Mouse (Mus musculus) layer of hippocampus, adult 18-20 months (tissue): ENCODE measurements around the gene Slc37a2. TPM values are rescaled to one million over a fixed set of nuclear protein-coding genes. Genes with fewer than 3 reads are reported as not detected.
A peak's percentile ranks its signal among the peaks of the same experiment; 100 is the strongest.
"Not testable (repeated sequence)": the region's sequence is repeated elsewhere in the genome, so short reads cannot be mapped to it uniquely, and the experiment has no call there.

Experiments used
- DNase-seq, 2 experiments: peaks; one replicate each; pipeline ENCODE4 v3.0.0; 2022; ENCODE audit warnings: low spot score in 2 of 2
- long read RNA-seq: library from polyadenylated mRNA; stranded (forward); transcript quantifications from one replicate; pipeline ENCODE4 v2.0.0, GENCODE M21; 2021
- total RNA-seq, 2 experiments: library from RNA; stranded (reverse); gene quantifications; 2 replicates each; pipeline ENCODE4 v1.2.3; 2021

Gene Slc37a2
- total RNA-seq, result 1 to 10 TPM; 1.4 to 1.7 TPM
- long read RNA-seq, full-length matches to known transcripts, result 4 of 7 reads
- long read RNA-seq, partial matches to known transcripts, result 1 of 7 reads
- long read RNA-seq, other reads (novel, unspliced or antisense), result 2 of 7 reads

DNA sequence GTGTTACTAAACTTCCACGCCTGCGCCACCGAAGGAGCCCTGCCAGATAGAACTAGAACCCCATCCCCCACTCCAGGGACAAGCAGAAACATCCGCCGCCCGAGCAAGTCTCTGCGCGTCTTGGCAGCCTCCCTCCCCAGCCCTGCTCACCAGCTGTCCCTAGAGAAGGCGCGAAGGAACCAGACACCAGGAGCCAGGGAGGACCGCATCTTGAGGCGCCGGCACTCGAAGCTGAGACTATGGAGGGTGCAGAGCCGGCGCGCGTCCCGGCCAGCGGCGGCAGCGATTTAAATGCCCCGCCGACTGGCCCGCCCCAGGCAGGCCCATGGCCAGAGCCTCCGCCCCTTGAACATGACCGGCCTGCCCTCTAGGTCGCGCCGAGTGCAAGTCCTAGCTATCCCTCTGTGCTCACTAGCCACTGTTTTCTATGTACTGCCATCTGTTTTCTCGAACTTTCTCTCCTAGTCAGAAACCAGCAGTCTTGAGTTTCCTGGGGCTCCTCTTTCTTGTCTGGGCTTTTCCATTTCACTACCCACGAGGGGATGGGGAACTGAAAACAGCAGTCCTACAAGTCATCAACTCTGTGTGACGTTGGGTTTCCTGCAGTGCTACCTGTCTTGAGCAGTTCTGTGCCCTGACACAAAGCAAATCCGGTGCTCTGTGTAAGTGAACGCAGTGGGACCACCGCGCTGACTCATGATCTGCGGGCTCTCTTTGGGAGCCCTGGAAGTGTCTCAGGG, at the start of gene Slc37a2:
Slc37a2 (minus strand) TSS at position 590 of the 740 bp plus-strand sequence.
- peak; percentile 77 to 84 for DNase-seq

DNA sequence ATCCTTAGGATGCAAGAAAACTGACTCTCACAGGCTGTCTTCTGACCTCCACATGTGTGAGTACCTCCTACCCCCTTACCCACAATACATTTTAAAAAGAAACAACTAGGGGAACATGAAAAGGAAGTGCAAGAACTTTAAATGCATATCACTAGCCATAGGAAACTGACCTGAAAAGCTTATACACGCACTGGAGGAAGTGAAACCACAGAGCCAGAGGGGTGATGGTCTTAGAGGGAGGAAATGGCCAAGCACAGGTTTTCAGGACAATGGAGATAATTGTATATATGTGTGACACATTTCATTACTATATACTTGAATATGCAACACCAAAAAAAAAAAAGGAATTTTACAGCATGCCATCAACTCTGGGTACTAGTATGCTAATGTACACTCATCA, 46.2 kb upstream of the Slc37a2 start:
- DNase-seq, result no peak

DNA sequence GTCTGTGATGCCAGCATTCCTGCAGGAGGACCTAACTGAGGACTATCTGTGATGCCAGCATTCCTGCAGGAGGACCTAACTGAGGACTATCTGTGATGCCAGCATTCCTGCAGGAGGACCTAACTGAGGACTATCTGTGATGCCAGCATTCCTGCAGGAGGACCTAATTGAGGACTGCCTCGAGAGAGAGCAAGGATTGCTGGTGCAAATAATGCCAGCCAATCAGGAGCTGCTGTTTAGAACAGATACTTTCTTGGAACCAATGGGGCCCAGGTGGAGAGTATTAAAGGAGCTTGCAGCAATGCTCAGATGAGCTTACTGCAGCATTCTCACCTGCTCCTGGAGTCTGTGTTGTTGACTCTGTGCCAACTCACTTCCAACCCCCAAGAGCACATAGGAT, 45.0 kb upstream of the Slc37a2 start:
- not testable (repeated sequence) for DNase-seq

DNA sequence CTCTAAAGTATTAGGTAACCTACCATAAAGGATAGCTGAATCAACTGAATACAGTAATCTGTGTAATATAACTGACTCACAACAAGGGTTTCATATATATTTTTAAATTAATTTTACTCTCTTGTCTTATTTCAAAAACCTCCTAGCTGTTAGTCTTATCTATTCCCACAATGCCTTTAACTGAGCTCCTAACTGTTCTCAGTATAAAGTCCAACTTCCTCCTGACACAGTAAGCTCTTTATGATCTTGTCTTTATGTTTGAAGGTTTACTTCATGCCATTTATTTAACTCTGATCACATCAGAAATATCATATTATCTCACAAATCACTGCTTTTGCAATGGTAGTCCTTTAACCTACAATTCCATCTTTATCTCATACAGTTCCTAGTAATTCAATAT, 40.0 kb upstream of the Slc37a2 start:
- no peak for DNase-seq

DNA sequence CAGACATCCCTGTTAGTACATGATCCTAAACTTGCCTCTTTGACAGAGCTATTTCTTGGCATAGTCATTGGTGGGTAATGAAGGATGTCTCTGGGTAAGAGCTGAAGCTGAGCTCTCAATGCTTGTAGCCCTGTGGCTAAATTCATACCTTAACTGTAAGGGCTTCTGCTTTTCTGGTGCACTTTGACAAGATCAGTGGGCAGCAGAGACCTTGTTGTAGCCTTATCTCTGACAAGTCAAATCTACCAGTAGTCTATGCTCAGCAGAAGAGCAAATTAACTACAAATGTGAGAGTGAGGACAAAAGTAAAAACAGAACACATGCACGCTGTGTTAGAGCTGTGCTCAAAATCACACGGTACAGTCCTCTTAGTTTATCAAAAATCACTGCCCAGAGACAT, 11.1 kb upstream of the Slc37a2 start:
- no peak for DNase-seq

DNA sequence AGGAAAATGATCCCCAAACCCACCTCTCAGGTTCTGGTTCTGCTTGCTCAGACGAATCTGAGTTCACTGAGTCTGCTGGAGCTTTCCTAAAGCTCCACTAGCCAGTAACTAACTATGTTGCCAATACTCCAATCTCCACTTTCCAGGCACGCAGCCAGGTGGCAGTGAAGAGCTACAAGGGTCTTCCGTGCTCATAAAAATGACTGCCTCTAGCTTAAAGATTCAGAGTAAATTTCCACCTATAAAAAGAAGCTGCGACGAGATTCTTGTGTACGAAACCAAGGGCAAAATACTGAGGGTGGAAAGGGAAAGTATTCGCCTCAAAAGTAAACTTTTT, 319 bp upstream of the Slc37a2 start:
- DNase-seq, result peak in 1 of 2 experiments; percentile 59

DNA sequence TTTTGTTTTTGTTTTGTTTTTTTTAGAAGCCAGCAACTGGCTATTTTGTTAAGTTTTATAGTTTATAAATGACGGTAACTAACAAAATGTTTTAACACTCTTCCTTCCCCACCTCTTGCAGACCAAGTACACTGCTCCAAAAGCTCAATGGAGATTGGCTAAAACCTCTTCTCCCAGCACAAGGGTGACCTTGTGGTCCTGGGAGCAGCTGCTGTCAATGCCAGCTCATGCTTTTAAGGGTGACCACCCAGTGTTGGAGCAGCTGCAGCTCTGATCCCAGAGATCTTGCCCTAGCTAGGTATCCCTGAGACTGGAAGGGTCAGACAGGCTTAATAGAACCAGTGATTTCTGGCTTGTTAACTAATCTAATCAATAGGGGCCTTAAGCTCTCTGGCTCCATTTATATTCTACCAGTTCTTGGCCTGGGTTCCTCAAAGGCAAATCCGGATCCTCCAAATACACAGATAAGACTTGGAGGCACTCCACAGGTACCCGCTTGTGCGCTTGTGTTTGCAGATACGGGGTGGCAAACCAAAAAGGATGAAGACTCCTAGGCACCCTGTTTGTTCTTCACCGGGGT, 917 bp downstream of the Slc37a2 start:
- DNase-seq, result no peak

DNA sequence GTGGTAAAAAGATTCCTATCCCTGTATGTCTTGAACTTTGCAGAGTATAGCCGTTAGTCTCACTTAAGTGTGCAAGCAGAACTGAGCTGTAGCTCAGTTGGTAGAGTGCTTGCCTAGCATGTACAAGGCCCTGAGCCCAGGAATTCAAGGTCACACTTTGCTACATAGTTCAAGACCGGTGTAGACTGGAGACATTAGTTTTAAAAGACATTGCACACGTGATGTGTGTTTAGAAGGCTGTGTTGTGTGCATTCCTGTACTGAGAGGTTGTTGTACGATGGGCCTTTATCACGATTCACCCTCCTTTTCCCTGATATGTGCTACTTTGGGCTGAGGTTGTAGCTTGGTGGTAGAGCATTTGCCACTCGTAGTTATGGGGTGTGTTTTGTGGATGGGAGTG, 4.9 kb downstream of the Slc37a2 start:
- DNase-seq, result no peak

DNA sequence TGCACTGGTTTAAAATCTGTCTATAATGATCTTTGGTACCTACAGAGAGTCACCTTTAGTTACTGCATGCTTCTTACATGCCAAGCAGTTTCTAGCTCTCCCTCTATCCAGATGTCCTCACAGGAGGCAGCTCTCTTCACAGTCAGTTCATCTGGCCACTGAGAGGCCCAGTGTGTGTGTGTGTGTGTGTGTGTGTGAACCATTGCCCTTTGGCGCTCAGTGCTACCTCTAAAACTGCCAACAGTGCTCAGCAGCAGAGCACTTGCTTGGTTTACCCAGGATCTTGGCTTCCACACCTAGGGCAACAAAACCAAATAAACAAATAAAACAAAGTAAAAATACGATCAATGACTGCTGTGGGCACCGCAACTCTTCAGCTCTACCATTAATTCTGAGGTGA, 5.6 kb downstream of the Slc37a2 start:
- DNase-seq, result no peak

DNA sequence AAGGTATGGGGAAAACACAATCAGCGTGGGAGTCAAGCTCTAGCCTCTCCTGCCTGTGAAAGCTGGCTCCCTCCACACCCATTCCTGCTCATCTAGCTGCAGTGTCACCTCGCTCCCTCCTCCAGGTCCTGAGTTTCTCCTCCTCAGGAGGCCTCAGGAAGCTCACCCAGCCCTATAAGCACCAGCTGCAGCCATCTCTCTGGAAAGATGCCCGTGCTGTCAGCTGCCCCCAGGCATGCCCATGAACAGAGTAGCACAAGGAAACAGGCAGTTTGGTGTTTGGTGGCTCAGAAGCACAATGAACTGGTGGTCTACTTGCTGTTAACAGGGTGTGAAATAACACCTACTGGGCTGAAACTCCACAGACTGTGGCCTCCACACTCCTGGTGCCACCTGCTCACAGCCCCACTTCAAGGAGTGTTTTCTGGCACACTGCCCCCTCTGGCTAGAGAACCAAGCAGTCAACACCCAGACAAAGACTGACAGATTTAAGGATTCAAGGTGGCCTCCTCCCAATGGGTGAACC, 7.1 kb downstream of the Slc37a2 start:
- DNase-seq, result peak in 1 of 2 experiments; percentile 20

DNA sequence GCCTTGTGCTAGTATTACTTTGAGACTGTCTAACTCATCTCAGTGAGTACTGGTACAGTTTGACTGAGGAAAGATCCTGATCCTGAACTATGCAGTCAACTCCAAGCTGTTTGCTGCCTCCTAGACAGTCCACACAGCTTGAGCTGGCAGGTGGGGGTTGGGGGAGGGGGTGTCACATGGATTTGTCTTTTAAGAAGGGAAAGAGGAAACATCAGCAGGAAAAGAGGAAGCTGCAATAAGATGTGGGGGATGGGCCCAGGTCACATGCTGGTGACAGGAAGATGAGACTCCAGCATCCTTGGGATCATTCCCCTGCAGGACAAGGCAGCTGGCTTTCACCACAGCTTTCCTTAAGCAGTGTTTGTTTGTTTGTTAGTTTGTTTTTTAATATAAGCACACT, 8.1 kb downstream of the Slc37a2 start:
- DNase-seq, result no peak

DNA sequence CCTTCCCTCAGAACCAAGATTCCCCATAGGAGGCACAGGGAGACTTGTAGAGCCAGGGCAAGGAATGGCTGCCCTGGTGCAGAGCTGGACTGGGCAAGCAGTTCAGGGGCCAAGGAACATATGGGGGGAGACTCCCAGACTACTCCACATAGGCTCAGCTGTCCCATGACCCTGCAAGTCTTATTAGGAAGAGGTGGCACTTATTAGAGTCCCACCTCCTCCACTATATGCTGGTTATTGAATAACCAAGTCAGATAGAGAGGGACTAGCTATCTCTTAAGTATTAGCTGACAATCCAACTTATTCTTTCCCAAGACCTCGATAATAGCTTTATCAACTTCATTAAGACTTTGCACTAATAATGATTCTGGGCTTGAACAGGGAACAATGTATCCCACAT, 9.7 kb downstream of the Slc37a2 start:
- DNase-seq, result no peak

DNA sequence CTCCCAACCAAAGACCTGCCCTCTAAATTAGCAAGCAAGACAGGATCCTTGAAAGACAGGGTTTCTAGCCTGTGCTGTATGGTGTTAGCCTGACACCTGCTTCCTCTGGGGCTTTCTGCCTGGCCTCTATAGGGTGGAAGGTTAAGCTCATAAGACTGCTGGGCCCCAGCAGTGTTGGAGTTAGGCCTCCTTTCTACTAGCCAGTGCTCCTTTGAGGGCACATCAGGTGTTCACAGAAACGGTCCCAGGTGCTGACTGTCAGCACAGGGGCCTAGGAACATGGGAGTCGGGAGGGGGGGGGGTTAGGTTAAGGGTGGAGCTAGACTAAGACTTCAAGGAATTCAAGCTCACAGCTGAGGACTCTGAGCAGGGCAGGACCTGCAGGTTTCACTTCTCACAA, 10.1 kb downstream of the Slc37a2 start:
- DNase-seq, result no peak

DNA sequence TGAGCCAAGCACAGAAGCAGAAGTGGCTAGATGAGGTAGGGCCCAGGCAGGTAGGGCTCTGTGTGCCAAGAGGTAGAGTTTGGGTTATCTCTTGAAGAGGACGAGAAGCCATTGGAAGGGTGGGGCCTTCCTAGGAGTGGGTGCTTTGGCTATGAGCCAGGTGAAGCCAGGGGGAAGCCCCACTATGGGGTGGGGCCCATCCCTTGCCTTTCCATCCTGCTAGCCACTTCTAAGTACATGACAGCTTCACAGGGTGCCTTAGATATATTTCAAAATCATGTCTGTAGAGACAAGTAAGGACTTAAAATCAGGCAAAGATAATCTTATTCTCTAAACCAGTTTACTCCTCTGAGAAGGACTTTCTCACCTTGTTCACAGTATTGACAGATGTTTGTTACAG, 10.9 kb downstream of the Slc37a2 start:
- no peak for DNase-seq

DNA sequence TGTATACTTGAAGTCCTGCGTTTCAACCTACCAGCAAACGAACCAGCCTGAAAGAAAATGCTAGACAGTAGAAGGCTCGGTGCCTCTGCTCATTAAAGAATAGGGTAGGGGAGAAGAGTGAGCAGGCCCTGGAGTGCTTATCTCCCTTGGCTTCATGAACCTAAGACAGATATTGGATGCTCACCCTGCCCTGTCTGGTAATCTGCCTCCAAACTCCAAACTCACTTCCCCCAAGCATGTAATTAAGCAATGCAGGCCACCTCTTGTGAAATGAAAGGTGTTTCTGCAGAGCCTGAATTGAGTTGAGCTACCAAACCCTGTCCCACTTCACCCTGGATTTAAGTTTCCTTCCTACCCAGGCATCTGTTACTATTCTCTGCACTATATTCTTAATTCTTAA, 12.8 kb downstream of the Slc37a2 start:
- no peak for DNase-seq

DNA sequence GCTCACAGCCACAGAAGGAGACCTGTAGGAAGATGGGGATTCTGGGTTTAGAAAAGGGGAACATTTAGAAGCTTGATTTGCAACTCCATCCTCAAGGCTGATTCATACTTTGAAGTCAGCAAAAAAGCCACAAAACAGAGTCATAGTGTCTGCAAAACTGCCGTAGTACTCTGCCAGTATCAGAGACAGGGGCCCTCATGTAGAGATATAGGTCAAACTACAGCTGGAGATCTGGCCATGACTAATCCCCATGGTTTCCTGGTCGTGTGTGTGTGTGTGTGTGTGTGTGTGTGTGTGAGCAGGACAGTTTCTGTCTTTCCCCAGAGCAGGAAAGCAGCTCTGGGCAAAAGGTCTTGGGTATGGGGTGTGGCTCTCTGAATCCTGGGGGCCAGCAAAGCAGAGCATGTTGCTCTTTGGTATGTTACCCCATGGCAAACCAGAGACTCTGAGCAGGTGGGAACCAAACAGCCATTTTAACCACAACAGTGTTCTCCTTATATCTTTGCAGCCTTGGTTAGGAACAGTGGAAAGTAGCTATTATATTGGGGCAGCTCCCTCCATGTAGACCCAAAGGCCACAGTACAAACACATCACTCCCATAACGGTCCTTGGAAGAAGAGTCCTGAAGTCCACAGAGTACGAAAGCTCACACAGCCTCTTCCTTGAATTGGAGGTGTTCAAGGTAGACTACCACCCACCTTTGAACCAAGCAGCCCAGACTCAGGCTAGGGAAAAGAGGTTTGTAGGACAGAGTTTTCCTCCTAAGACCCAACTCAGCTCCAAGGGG, 19.4 kb downstream of the Slc37a2 start:
- no peak for DNase-seq

DNA sequence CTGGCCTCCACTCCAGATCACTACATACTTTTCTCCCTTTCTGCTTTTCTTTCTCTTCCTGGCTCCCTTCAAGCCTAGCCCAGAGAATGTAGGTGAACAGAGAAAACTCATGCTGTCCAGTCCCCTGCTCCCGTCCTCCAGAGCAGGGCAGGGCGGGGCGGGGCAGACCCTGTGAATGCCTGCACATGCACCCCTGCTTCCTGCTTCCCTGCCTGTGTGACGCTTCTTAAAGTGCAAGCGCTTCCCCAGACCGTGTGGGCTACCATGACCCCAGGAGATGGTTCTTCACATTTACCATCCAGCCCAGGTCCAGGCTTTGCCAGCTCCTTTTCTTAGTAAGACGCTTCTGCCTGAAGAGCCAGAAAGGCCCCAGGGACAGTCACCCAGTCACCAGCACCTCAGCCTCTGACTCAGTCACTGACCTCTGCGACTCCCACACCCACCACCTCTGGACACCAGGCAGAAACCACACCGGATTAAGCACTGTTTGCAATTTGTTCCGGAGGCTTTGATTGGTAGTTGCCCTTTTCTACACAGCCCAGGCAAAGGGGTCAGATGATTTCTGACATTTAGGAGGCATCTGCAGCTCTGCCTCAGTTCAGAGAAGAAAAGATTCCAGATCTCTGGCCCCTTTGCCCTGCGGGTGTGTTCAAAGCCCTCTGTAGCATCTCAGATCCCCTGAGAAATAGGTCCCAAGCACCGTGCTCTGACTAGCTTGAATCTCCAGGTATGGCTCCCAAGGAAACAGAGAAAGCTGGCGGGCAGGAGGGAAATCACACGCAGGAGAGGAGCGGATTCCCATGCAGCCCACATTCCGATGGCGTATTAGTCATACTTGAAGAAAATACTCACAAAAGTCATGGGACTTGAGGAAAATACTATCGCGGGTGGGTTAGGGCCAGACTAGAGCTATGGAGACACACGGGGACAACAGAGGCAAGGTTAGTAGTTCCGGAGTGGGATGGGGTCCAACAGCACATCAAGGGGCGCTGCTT, 23.0 kb downstream of the Slc37a2 start:
- DNase-seq, result no peak

DNA sequence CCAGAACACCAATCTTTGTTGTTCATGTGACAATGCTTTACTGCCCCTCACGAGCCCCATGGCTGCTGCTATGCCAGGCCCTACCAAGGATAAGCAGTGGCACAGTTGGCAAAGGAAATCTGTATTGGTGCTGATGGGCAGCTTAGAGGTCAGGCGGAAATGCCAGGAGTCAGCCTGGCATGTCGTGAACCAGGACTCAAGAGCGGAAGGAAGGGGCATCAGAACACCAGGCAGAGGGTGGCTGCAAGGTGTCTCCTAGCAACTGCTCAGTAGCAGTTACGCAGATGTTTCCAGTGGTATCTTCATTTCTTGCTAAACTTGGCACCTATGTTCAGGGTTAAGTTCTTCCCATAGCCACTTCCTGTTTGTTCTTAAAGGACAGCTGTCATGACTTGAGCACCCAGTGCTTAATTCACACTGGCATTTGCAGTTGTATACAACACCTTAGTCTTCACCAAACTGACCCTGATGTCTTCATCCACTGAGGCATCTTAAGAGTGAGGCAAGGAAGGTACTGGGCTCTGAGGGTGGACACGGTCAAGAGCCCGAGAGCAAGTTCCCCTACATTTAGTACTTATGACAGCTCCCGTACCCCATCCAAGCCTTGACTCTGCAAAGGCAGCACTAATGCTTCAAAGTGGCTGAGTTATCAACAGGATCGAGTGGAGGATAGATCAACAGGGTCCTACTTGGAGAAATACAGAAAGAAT, 24.9 kb downstream of the Slc37a2 start:
- DNase-seq, result no peak

DNA sequence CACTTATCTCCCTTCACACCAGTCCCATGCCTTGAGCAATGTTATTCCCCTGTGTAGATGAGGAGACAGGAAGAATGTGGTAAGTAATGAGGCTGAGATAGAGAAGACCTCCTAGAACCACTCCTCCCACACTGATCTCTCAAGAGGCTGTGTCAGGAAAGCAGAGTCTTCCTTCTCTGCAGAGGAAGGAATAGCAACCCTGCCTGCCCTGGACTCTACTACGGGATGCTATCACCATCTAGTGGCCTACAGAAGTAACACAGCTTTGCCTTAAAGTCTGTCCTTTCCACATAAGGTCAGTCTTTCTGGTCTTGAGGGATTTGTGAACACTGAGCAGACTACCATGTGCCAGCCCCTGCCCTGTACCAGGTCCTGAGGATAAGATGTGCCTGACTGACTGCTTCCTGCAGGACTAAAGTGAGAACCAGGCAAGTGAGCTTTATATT, 25.6 kb downstream of the Slc37a2 start:
- peak; percentile 61 to 83 for DNase-seq

DNA sequence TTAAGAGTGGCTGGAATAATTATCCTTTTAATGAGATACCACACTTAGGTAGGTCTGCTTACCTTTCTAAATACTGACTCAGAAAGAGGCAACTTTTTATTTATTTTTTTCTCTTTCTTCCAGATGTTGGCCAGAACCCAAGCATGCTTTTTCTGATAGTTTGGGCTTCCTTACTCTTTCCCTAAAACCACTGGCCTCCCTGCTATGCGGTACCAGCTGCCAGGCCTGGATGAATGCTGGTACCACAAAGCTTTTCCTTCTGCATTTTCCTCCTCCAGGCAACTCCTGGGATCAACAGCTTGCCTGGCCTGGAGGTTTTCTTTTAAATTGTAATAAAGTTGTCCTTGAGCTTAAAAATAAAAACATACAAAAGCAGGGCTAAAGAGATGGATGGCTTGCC, 30.0 kb downstream of the Slc37a2 start:
- no peak for DNase-seq
